Mouse (Mus musculus): ENCODE measurements at regions not wholly inside any gene's neighbourhood (a gene's known extent, or its start where the extent isn't known, plus 50 kb on each side); places are given as distances from the start of the nearest gene placed in this dataset.

GRCm38 (mm10) chr17:88303991-88304390 is 136.5 kb upstream of the Foxn2 start:
- Histone ChIP-seq H3K4me1 (no peaks in the 10 kb centered on the region), H3K4me3 (replicated peaks) (no peak overlapping the region), H3K36me3 (replicated peaks) (no peaks in the 10 kb centered on the region), H3K9ac (no peak overlapping the region), H3K27ac (no peak overlapping the region), H3K9me3 (no peaks in the 10 kb centered on the region), H3K4me2 (no peak overlapping the region), H3K27me3 (no peaks in the 10 kb centered on the region)
- 61% methylated on average over 2 of the region's 2 CpGs for WGBS
- no peak for ATAC-seq (ENCODE audit: low FRiP score)

- no peaks in the 10 kb centered on the region for H3K36me3 ChIP-seq (replicated peaks)
- H3K4me3 ChIP-seq (replicated peaks) = no peak overlapping the region
- no peaks in the 10 kb centered on the region for H3K4me1 ChIP-seq
- no peaks in the 10 kb centered on the region for H3K9me3 ChIP-seq
- no peak overlapping the region for H3K27ac ChIP-seq
- H3K27me3 ChIP-seq = no peaks in the 10 kb centered on the region
- ATAC-seq (ENCODE audit: low FRiP score) = no peak
- no peak overlapping the region for H3K4me2 ChIP-seq
- 85% methylated on average over 9 of the region's 9 CpGs for WGBS
- no peak overlapping the region for H3K9ac ChIP-seq
Measured at GRCm38 (mm10) chr17:88305165-88305564, 135.3 kb upstream of the Foxn2 start.

- 59% methylated on average over 9 of the region's 9 CpGs for WGBS
- H3K9me3 ChIP-seq = no peaks in the 10 kb centered on the region
- ATAC-seq (ENCODE audit: low FRiP score) = no peak
Measured at GRCm38 (mm10) chr17:88306325-88306724, 134.2 kb upstream of the Foxn2 start.

GRCm38 (mm10) chr17:88307082-88307481 is 133.4 kb upstream of the Foxn2 start:
- H3K9me3 ChIP-seq = no peaks in the 10 kb centered on the region
- no peak overlapping the region for H3K27ac ChIP-seq
- no peak overlapping the region for H3K4me3 ChIP-seq (replicated peaks)
- H3K4me2 ChIP-seq = no peak overlapping the region
- no peaks in the 10 kb centered on the region for H3K27me3 ChIP-seq
- no peaks in the 10 kb centered on the region for H3K36me3 ChIP-seq (replicated peaks)
- H3K4me1 ChIP-seq = no peaks in the 10 kb centered on the region
- H3K9ac ChIP-seq = no peak overlapping the region
- ATAC-seq (ENCODE audit: low FRiP score) = no peak
- 40% methylated on average over 4 of the region's 4 CpGs for WGBS

More at GRCm38 (mm10) chr17:88306325-88306724, 134.2 kb upstream of the Foxn2 start:
- no peak overlapping the region for H3K4me3 ChIP-seq (replicated peaks)
- no peak overlapping the region for H3K27ac ChIP-seq
- no peak overlapping the region for H3K9ac ChIP-seq
- no peaks in the 10 kb centered on the region for H3K27me3 ChIP-seq
- H3K4me1 ChIP-seq = no peaks in the 10 kb centered on the region
- no peaks in the 10 kb centered on the region for H3K36me3 ChIP-seq (replicated peaks)
- no peak overlapping the region for H3K4me2 ChIP-seq

- Histone ChIP-seq H3K9ac (no peak overlapping the region), H3K27ac (no peak overlapping the region), H3K9me3 (no peaks in the 10 kb centered on the region), H3K4me3 (replicated peaks) (no peak overlapping the region), H3K4me1 (no peaks in the 10 kb centered on the region), H3K27me3 (no peaks in the 10 kb centered on the region), H3K36me3 (replicated peaks) (no peaks in the 10 kb centered on the region), H3K4me2 (no peak overlapping the region)
- WGBS = 91% methylated on average over 9 of the region's 9 CpGs
- ATAC-seq (ENCODE audit: low FRiP score) = no peak
Measured at GRCm38 (mm10) chr17:88307826-88308225, 132.7 kb upstream of the Foxn2 start.

GRCm38 (mm10) chr17:88312876-88313275 is 127.6 kb upstream of the Foxn2 start:
- Histone ChIP-seq H3K36me3 (replicated peaks) (no peaks in the 10 kb centered on the region), H3K9me3 (no peaks in the 10 kb centered on the region), H3K9ac (no peak overlapping the region), H3K4me1 (0 out of 2 replicates have a peak, but pooled peaks cover 7% of the 10 kb centered on the region), H3K4me3 (replicated peaks) (no peak overlapping the region), H3K27me3 (no peaks in the 10 kb centered on the region), H3K27ac (no peak overlapping the region), H3K4me2 (no peak overlapping the region)
- WGBS = 87% methylated on average over 2 of the region's 2 CpGs
- no peak for ATAC-seq (ENCODE audit: low FRiP score)

- ATAC-seq (ENCODE audit: low FRiP score) = peak; percentile 89
- H3K4me2 ChIP-seq = no peak overlapping the region
- H3K4me1 ChIP-seq = 0 out of 2 replicates have a peak, but pooled peaks cover 7% of the 10 kb centered on the region
- no peaks in the 10 kb centered on the region for H3K9me3 ChIP-seq
- no peak overlapping the region for H3K4me3 ChIP-seq (replicated peaks)
- H3K27ac ChIP-seq = peak overlapping the region; percentile 71
- peaks cover 6% of the 10 kb centered on the region; the same call in 1 of the 2 replicates for H3K27me3 ChIP-seq
- WGBS = 59% methylated on average over 15 of the region's 15 CpGs
- no peaks in the 10 kb centered on the region for H3K36me3 ChIP-seq (replicated peaks)
- H3K9ac ChIP-seq = no peak overlapping the region
Measured at GRCm38 (mm10) chr17:88316213-88316967, 124.1 kb upstream of the Foxn2 start.

- Histone ChIP-seq H3K9me3 (no peaks in the 10 kb centered on the region), H3K4me1 (0 out of 2 replicates have a peak, but pooled peaks cover 7% of the 10 kb centered on the region), H3K27me3 (peaks cover 13% of the 10 kb centered on the region), H3K9ac (no peak overlapping the region), H3K4me3 (replicated peaks) (no peak overlapping the region), H3K27ac (0 out of 2 replicates have a peak overlapping the region, but pooled peaks have one; percentile 71), H3K36me3 (replicated peaks) (no peaks in the 10 kb centered on the region), H3K4me2 (no peak overlapping the region)
- no peak for ATAC-seq (ENCODE audit: low FRiP score)
- WGBS = 73% methylated on average over 5 of the region's 5 CpGs
Measured at GRCm38 (mm10) chr17:88317311-88317710, 123.2 kb upstream of the Foxn2 start.

GRCm38 (mm10) chr17:88317806-88318205 is 122.7 kb upstream of the Foxn2 start:
- no peak overlapping the region for H3K9ac ChIP-seq
- H3K4me3 ChIP-seq (replicated peaks) = no peak overlapping the region
- H3K4me1 ChIP-seq = 0 out of 2 replicates have a peak, but pooled peaks cover 7% of the 10 kb centered on the region
- peaks cover 18% of the 10 kb centered on the region for H3K27me3 ChIP-seq
- H3K4me2 ChIP-seq = no peak overlapping the region
- WGBS = 90% methylated on average over 7 of the region's 7 CpGs
- H3K36me3 ChIP-seq (replicated peaks) = no peaks in the 10 kb centered on the region
- no peaks in the 10 kb centered on the region for H3K9me3 ChIP-seq
- H3K27ac ChIP-seq = no peak overlapping the region
- ATAC-seq (ENCODE audit: low FRiP score) = no peak

GRCm38 (mm10) chr17:88318207-88318791 is 122.2 kb upstream of the Foxn2 start:
- Histone ChIP-seq H3K9me3 (no peaks in the 10 kb centered on the region), H3K4me1 (0 out of 2 replicates have a peak, but pooled peaks cover 7% of the 10 kb centered on the region), H3K4me2 (no peak overlapping the region), H3K27me3 (peaks cover 19% of the 10 kb centered on the region), H3K9ac (no peak overlapping the region), H3K36me3 (replicated peaks) (no peaks in the 10 kb centered on the region), H3K4me3 (replicated peaks) (no peak overlapping the region), H3K27ac (no peak overlapping the region)
- 84% methylated on average over 16 of the region's 16 CpGs for WGBS
- no peak for ATAC-seq (ENCODE audit: low FRiP score)

GRCm38 (mm10) chr17:88318936-88319335 is 121.6 kb upstream of the Foxn2 start:
- Histone ChIP-seq H3K9me3 (no peaks in the 10 kb centered on the region), H3K9ac (no peak overlapping the region), H3K36me3 (replicated peaks) (no peaks in the 10 kb centered on the region), H3K4me1 (0 out of 2 replicates have a peak, but pooled peaks cover 7% of the 10 kb centered on the region), H3K27me3 (peaks cover 26% of the 10 kb centered on the region), H3K27ac (no peak overlapping the region), H3K4me3 (replicated peaks) (no peak overlapping the region), H3K4me2 (no peak overlapping the region)
- ATAC-seq (ENCODE audit: low FRiP score) = no peak
- 78% methylated on average over 5 of the region's 5 CpGs for WGBS

- Histone ChIP-seq H3K9ac (no peak overlapping the region), H3K27me3 (peaks cover 40% of the 10 kb centered on the region), H3K4me1 (peaks cover 14% of the 10 kb centered on the region), H3K27ac (no peak overlapping the region), H3K4me3 (replicated peaks) (no peak overlapping the region), H3K9me3 (no peaks in the 10 kb centered on the region), H3K36me3 (replicated peaks) (no peaks in the 10 kb centered on the region), H3K4me2 (no peak overlapping the region)
- ATAC-seq (ENCODE audit: low FRiP score) = no peak
- 85% methylated on average over 1 of the region's 1 CpGs for WGBS
Measured at GRCm38 (mm10) chr17:88320686-88321085, 119.8 kb upstream of the Foxn2 start.

All from forebrain, embryonic 12.5 days (tissue).